Mouse (Mus musculus): Measurements from ENCODE around the gene Gje1. TPM values are rescaled to one million over a fixed set of nuclear protein-coding genes. Genes with fewer than 3 reads are reported as not detected.
A peak's percentile ranks its signal among the peaks of the same experiment; 100 is the strongest.

Gje1 gene
- polyA plus RNA-seq (2014; fragmentation: Nextera tagmentation; extraction: Ambion mirVana): not detected in 2 replicates

- Histone ChIP-seq H3K4me3 (ENCODE audit: low read depth, low read length) (no peak within 1 kb of the TSS), H3K27me3 (ENCODE audit: control insufficient read depth, insufficient read depth, low read length) (no peaks in the 10 kb centered on the region), H3K9ac (replicated peaks; ENCODE audit: low read depth, low read length) (no peak within 1 kb of the TSS), H3K36me3 (ENCODE audit: control insufficient read depth, insufficient read depth, low read length) (no peaks in the 10 kb centered on the region), H3K27ac (ENCODE audit: low read depth, low read length) (no peak within 1 kb of the TSS), H3K9me3 (ENCODE audit: control insufficient read depth, low read length) (no peaks in the 10 kb centered on the region), H3K4me2 (ENCODE audit: low read depth, low read length) (no peak within 1 kb of the TSS), H3K4me1 (ENCODE audit: control insufficient read depth, insufficient read depth, low read length) (no peaks in the 10 kb centered on the region)
- WGBS: 64% methylated on average over 3 of the region's 3 CpGs
- ATAC-seq (ENCODE audit: low read depth): no peak
These were observed at the start of gene Gje1 for GRCm38 (mm10) chr10:14718114-14718513. Gene Gje1, minus strand, starts transcription at chr10:14718214.

- Histone ChIP-seq H3K4me2 (ENCODE audit: low read depth, low read length) (peak overlapping the region; percentile 53), H3K27ac (ENCODE audit: low read depth, low read length) (no peak overlapping the region), H3K9me3 (ENCODE audit: control insufficient read depth, low read length) (no peaks in the 10 kb centered on the region), H3K27me3 (ENCODE audit: control insufficient read depth, insufficient read depth, low read length) (no peaks in the 10 kb centered on the region), H3K4me1 (ENCODE audit: control insufficient read depth, insufficient read depth, low read length) (no peaks in the 10 kb centered on the region), H3K4me3 (ENCODE audit: low read depth, low read length) (peak overlapping the region; percentile 31), H3K36me3 (ENCODE audit: control insufficient read depth, insufficient read depth, low read length) (no peaks in the 10 kb centered on the region), H3K9ac (replicated peaks; ENCODE audit: low read depth, low read length) (no peak overlapping the region)
- 20% methylated on average over 8 of the region's 8 CpGs for WGBS
- ATAC-seq (ENCODE audit: low read depth): 0 out of 2 replicates have a peak, but pooled peaks have one; percentile 24
These were observed 42.6 kb upstream of the Gje1 start for GRCm38 (mm10) chr10:14760618-14761017.

- ATAC-seq (ENCODE audit: low read depth): peak; percentile 56; the same call in 1 of the 2 replicates
- Histone ChIP-seq H3K9ac (replicated peaks; ENCODE audit: low read depth, low read length) (no peak overlapping the region; the same call in 1 of the 2 replicates), H3K4me3 (ENCODE audit: low read depth, low read length) (peak overlapping the region; percentile 31), H3K36me3 (ENCODE audit: control insufficient read depth, insufficient read depth, low read length) (no peaks in the 10 kb centered on the region), H3K27ac (ENCODE audit: low read depth, low read length) (no peak overlapping the region), H3K27me3 (ENCODE audit: control insufficient read depth, insufficient read depth, low read length) (no peaks in the 10 kb centered on the region), H3K4me1 (ENCODE audit: control insufficient read depth, insufficient read depth, low read length) (no peaks in the 10 kb centered on the region), H3K4me2 (ENCODE audit: low read depth, low read length) (peak overlapping the region; percentile 53), H3K9me3 (ENCODE audit: control insufficient read depth, low read length) (no peaks in the 10 kb centered on the region)
- WGBS: 2% methylated on average over 35 of the region's 35 CpGs
These were observed 41.9 kb upstream of the Gje1 start for GRCm38 (mm10) chr10:14759665-14760558.

GRCm38 (mm10) chr10:14734285-14734684, 16.3 kb upstream of the Gje1 start:
- WGBS: 14% methylated on average over 2 of the region's 2 CpGs

GRCm38 (mm10) chr10:14725671-14726070, 7.7 kb upstream of the Gje1 start:
- Histone ChIP-seq H3K9me3 (ENCODE audit: control insufficient read depth, low read length) (no peaks in the 10 kb centered on the region), H3K4me3 (ENCODE audit: low read depth, low read length) (no peak overlapping the region), H3K4me2 (ENCODE audit: low read depth, low read length) (no peak overlapping the region), H3K27me3 (ENCODE audit: control insufficient read depth, insufficient read depth, low read length) (no peaks in the 10 kb centered on the region), H3K36me3 (ENCODE audit: control insufficient read depth, insufficient read depth, low read length) (no peaks in the 10 kb centered on the region), H3K27ac (ENCODE audit: low read depth, low read length) (no peak overlapping the region), H3K9ac (replicated peaks; ENCODE audit: low read depth, low read length) (no peak overlapping the region), H3K4me1 (ENCODE audit: control insufficient read depth, insufficient read depth, low read length) (no peaks in the 10 kb centered on the region)
- 73% methylated on average over 9 of the region's 9 CpGs for WGBS
- no peak for ATAC-seq (ENCODE audit: low read depth)

More at GRCm38 (mm10) chr10:14734285-14734684, 16.3 kb upstream of the Gje1 start:
- Histone ChIP-seq H3K4me1 (ENCODE audit: control insufficient read depth, insufficient read depth, low read length) (no peaks in the 10 kb centered on the region), H3K36me3 (ENCODE audit: control insufficient read depth, insufficient read depth, low read length) (no peaks in the 10 kb centered on the region), H3K27me3 (ENCODE audit: control insufficient read depth, insufficient read depth, low read length) (no peaks in the 10 kb centered on the region), H3K4me3 (ENCODE audit: low read depth, low read length) (no peak overlapping the region), H3K4me2 (ENCODE audit: low read depth, low read length) (no peak overlapping the region), H3K9me3 (ENCODE audit: control insufficient read depth, low read length) (no peaks in the 10 kb centered on the region), H3K9ac (replicated peaks; ENCODE audit: low read depth, low read length) (no peak overlapping the region), H3K27ac (ENCODE audit: low read depth, low read length) (no peak overlapping the region)
- no peak for ATAC-seq (ENCODE audit: low read depth)

GRCm38 (mm10) chr10:14705072-14706066, 12.6 kb downstream of the Gje1 start, which contains the start of the genes Vta1 and Nmbr:
Gene Vta1, minus strand, starts transcription at chr10:14705560.
Gene Nmbr, plus strand, starts transcription at chr10:14705591.
- peak; percentile 98 for ATAC-seq (ENCODE audit: low read depth)
- Histone ChIP-seq H3K36me3 (ENCODE audit: control insufficient read depth, insufficient read depth, low read length) (no peaks in the 10 kb centered on the region), H3K4me1 (ENCODE audit: control insufficient read depth, insufficient read depth, low read length) (peaks cover 17% of the 10 kb centered on the region), H3K4me2 (ENCODE audit: low read depth, low read length) (peak within 1 kb of the TSS; percentile 74), H3K27me3 (ENCODE audit: control insufficient read depth, insufficient read depth, low read length) (no peaks in the 10 kb centered on the region; the same call in 1 of the 2 replicates), H3K9me3 (ENCODE audit: control insufficient read depth, low read length) (no peaks in the 10 kb centered on the region), H3K9ac (replicated peaks; ENCODE audit: low read depth, low read length) (peak within 1 kb of the TSS; percentile 84), H3K4me3 (ENCODE audit: low read depth, low read length) (peak within 1 kb of the TSS; percentile 94), H3K27ac (ENCODE audit: low read depth, low read length) (peak within 1 kb of the TSS; percentile 84)
- under 1% methylated on average over 50 of the region's 50 CpGs for WGBS

- Histone ChIP-seq H3K9ac (replicated peaks; ENCODE audit: low read depth, low read length) (peak overlapping the region; percentile 84; the same call in 1 of the 2 replicates), H3K27ac (ENCODE audit: low read depth, low read length) (0 out of 2 replicates have a peak overlapping the region, but pooled peaks have one; percentile 29), H3K4me3 (ENCODE audit: low read depth, low read length) (peak overlapping the region; percentile 94), H3K36me3 (ENCODE audit: control insufficient read depth, insufficient read depth, low read length) (no peaks in the 10 kb centered on the region), H3K27me3 (ENCODE audit: control insufficient read depth, insufficient read depth, low read length) (no peaks in the 10 kb centered on the region; the same call in 1 of the 2 replicates), H3K4me2 (ENCODE audit: low read depth, low read length) (peak overlapping the region; percentile 74), H3K4me1 (ENCODE audit: control insufficient read depth, insufficient read depth, low read length) (peaks cover 17% of the 10 kb centered on the region), H3K9me3 (ENCODE audit: control insufficient read depth, low read length) (no peaks in the 10 kb centered on the region)
- ATAC-seq (ENCODE audit: low read depth): no peak
- WGBS: 20% methylated on average over 4 of the region's 4 CpGs
These were observed 14.1 kb downstream of the Gje1 start for GRCm38 (mm10) chr10:14703830-14704420.

GRCm38 (mm10) chr10:14703239-14703638, 14.8 kb downstream of the Gje1 start:
- no peaks in the 10 kb centered on the region for H3K9me3 ChIP-seq (ENCODE audit: control insufficient read depth, low read length)
- no peaks in the 10 kb centered on the region; the same call in 1 of the 2 replicates for H3K27me3 ChIP-seq (ENCODE audit: control insufficient read depth, insufficient read depth, low read length)
- 13% methylated on average over 1 of the region's 1 CpGs for WGBS
- no peak overlapping the region for H3K9ac ChIP-seq (replicated peaks; ENCODE audit: low read depth, low read length)
- H3K36me3 ChIP-seq (ENCODE audit: control insufficient read depth, insufficient read depth, low read length): no peaks in the 10 kb centered on the region
- no peak overlapping the region; the same call in 1 of the 2 replicates for H3K4me3 ChIP-seq (ENCODE audit: low read depth, low read length)
- 0 out of 2 replicates have a peak overlapping the region, but pooled peaks have one; percentile 29 for H3K27ac ChIP-seq (ENCODE audit: low read depth, low read length)
- peaks cover 17% of the 10 kb centered on the region for H3K4me1 ChIP-seq (ENCODE audit: control insufficient read depth, insufficient read depth, low read length)
- peak overlapping the region; percentile 74; the same call in 1 of the 2 replicates for H3K4me2 ChIP-seq (ENCODE audit: low read depth, low read length)
- ATAC-seq (ENCODE audit: low read depth): no peak

Data from neural tube, embryonic 14.5 days (tissue).